Mouse (Mus musculus): ENCODE measurements around the gene Usp6nl. TPM values are rescaled to one million over a fixed set of nuclear protein-coding genes. Genes with fewer than 3 reads are reported as not detected.
A peak's percentile ranks its signal among the peaks of the same experiment; 100 is the strongest.

Usp6nl gene
- polyA plus RNA-seq, 1 experiment from 2014 or later: 2.7 TPM

- ATAC-seq (ENCODE audit: low read depth): no peak
- Histone ChIP-seq H3K4me3 (ENCODE audit: low read depth, low read length) (no peak overlapping the region), H3K27me3 (ENCODE audit: control insufficient read depth, insufficient read depth, low read depth, low read length) (no peaks in the 10 kb centered on the region), H3K4me2 (ENCODE audit: low read depth, low read length) (peak overlapping the region; percentile 11; the same call in 1 of the 2 replicates), H3K9me3 (replicated peaks; ENCODE audit: control insufficient read depth, low read length) (no peaks in the 10 kb centered on the region), H3K27ac (ENCODE audit: low read length) (no peak overlapping the region), H3K4me1 (ENCODE audit: control insufficient read depth, low read depth, low read length) (peaks cover 14% of the 10 kb centered on the region), H3K9ac (ENCODE audit: low read depth, low read length) (no peak overlapping the region), H3K36me3 (ENCODE audit: control insufficient read depth, insufficient read depth) (no peaks in the 10 kb centered on the region)
- 47% methylated on average over 7 of the region's 7 CpGs for WGBS (ENCODE audit: insufficient replicate concordance)
Observed at GRCm38 (mm10) chr2:6395851-6396625, 73.6 kb downstream of the Usp6nl start.

GRCm38 (mm10) chr2:6396626-6397146 lies 74.2 kb downstream of the Usp6nl start:
- H3K4me1 ChIP-seq (ENCODE audit: control insufficient read depth, low read depth, low read length): peaks cover 14% of the 10 kb centered on the region
- H3K9me3 ChIP-seq (replicated peaks; ENCODE audit: control insufficient read depth, low read length): no peaks in the 10 kb centered on the region
- H3K36me3 ChIP-seq (ENCODE audit: control insufficient read depth, insufficient read depth): no peaks in the 10 kb centered on the region
- 41% methylated on average over 1 of the region's 1 CpGs for WGBS (ENCODE audit: insufficient replicate concordance)
- no peaks in the 10 kb centered on the region for H3K27me3 ChIP-seq (ENCODE audit: control insufficient read depth, insufficient read depth, low read depth, low read length)
- H3K9ac ChIP-seq (ENCODE audit: low read depth, low read length): no peak overlapping the region
- no peak for ATAC-seq (ENCODE audit: low read depth)
- no peak overlapping the region for H3K4me2 ChIP-seq (ENCODE audit: low read depth, low read length)
- no peak overlapping the region for H3K27ac ChIP-seq (ENCODE audit: low read length)
- no peak overlapping the region for H3K4me3 ChIP-seq (ENCODE audit: low read depth, low read length)

- Histone ChIP-seq H3K4me3 (ENCODE audit: low read depth, low read length) (no peak overlapping the region), H3K36me3 (ENCODE audit: control insufficient read depth, insufficient read depth) (no peaks in the 10 kb centered on the region), H3K4me1 (ENCODE audit: control insufficient read depth, low read depth, low read length) (peaks cover 14% of the 10 kb centered on the region), H3K9ac (ENCODE audit: low read depth, low read length) (no peak overlapping the region), H3K9me3 (replicated peaks; ENCODE audit: control insufficient read depth, low read length) (no peaks in the 10 kb centered on the region), H3K27me3 (ENCODE audit: control insufficient read depth, insufficient read depth, low read depth, low read length) (no peaks in the 10 kb centered on the region), H3K4me2 (ENCODE audit: low read depth, low read length) (no peak overlapping the region), H3K27ac (ENCODE audit: low read length) (no peak overlapping the region)
- no peak for ATAC-seq (ENCODE audit: low read depth)
- 54% methylated on average over 3 of the region's 3 CpGs for WGBS (ENCODE audit: insufficient replicate concordance)
Observed at GRCm38 (mm10) chr2:6397166-6397565, 74.7 kb downstream of the Usp6nl start.

- Histone ChIP-seq H3K9me3 (replicated peaks; ENCODE audit: control insufficient read depth, low read length) (no peaks in the 10 kb centered on the region), H3K4me3 (ENCODE audit: low read depth, low read length) (no peak overlapping the region), H3K27me3 (ENCODE audit: control insufficient read depth, insufficient read depth, low read depth, low read length) (no peaks in the 10 kb centered on the region), H3K36me3 (ENCODE audit: control insufficient read depth, insufficient read depth) (no peaks in the 10 kb centered on the region), H3K9ac (ENCODE audit: low read depth, low read length) (no peak overlapping the region), H3K4me1 (ENCODE audit: control insufficient read depth, low read depth, low read length) (peaks cover 18% of the 10 kb centered on the region), H3K27ac (ENCODE audit: low read length) (no peak overlapping the region), H3K4me2 (ENCODE audit: low read depth, low read length) (no peak overlapping the region)
- ATAC-seq (ENCODE audit: low read depth): no peak
- 75% methylated on average over 6 of the region's 6 CpGs for WGBS (ENCODE audit: insufficient replicate concordance)
Observed at GRCm38 (mm10) chr2:6398826-6399225, 76.4 kb downstream of the Usp6nl start.

- no peak overlapping the region for H3K9ac ChIP-seq (ENCODE audit: low read depth, low read length)
- peaks cover 21% of the 10 kb centered on the region for H3K4me1 ChIP-seq (ENCODE audit: control insufficient read depth, low read depth, low read length)
- H3K9me3 ChIP-seq (replicated peaks; ENCODE audit: control insufficient read depth, low read length): no peaks in the 10 kb centered on the region
- 75% methylated on average over 10 of the region's 10 CpGs for WGBS (ENCODE audit: insufficient replicate concordance)
- no peak overlapping the region for H3K4me3 ChIP-seq (ENCODE audit: low read depth, low read length)
- ATAC-seq (ENCODE audit: low read depth): no peak
- H3K27ac ChIP-seq (ENCODE audit: low read length): no peak overlapping the region
- no peak overlapping the region for H3K4me2 ChIP-seq (ENCODE audit: low read depth, low read length)
- no peaks in the 10 kb centered on the region for H3K27me3 ChIP-seq (ENCODE audit: control insufficient read depth, insufficient read depth, low read depth, low read length)
- no peaks in the 10 kb centered on the region for H3K36me3 ChIP-seq (ENCODE audit: control insufficient read depth, insufficient read depth)
Observed at GRCm38 (mm10) chr2:6401039-6401438, 78.6 kb downstream of the Usp6nl start.

GRCm38 (mm10) chr2:6403375-6403774 lies 80.9 kb downstream of the Usp6nl start:
- no peak overlapping the region for H3K9ac ChIP-seq (ENCODE audit: low read depth, low read length)
- H3K27ac ChIP-seq (ENCODE audit: low read length): no peak overlapping the region
- H3K4me3 ChIP-seq (ENCODE audit: low read depth, low read length): no peak overlapping the region
- no peaks in the 10 kb centered on the region for H3K27me3 ChIP-seq (ENCODE audit: control insufficient read depth, insufficient read depth, low read depth, low read length)
- H3K4me2 ChIP-seq (ENCODE audit: low read depth, low read length): no peak overlapping the region
- H3K36me3 ChIP-seq (ENCODE audit: control insufficient read depth, insufficient read depth): no peaks in the 10 kb centered on the region
- peak; percentile 58 for ATAC-seq (ENCODE audit: low read depth)
- WGBS (ENCODE audit: insufficient replicate concordance): 39% methylated on average over 11 of the region's 11 CpGs
- peaks cover 15% of the 10 kb centered on the region for H3K4me1 ChIP-seq (ENCODE audit: control insufficient read depth, low read depth, low read length)
- H3K9me3 ChIP-seq (replicated peaks; ENCODE audit: control insufficient read depth, low read length): no peaks in the 10 kb centered on the region

- no peaks in the 10 kb centered on the region for H3K9me3 ChIP-seq (replicated peaks; ENCODE audit: control insufficient read depth, low read length)
- no peak for ATAC-seq (ENCODE audit: low read depth)
- no peaks in the 10 kb centered on the region for H3K27me3 ChIP-seq (ENCODE audit: control insufficient read depth, insufficient read depth, low read depth, low read length)
- H3K4me2 ChIP-seq (ENCODE audit: low read depth, low read length): no peak overlapping the region
- H3K9ac ChIP-seq (ENCODE audit: low read depth, low read length): no peak overlapping the region
- WGBS (ENCODE audit: insufficient replicate concordance): 53% methylated on average over 3 of the region's 3 CpGs
- H3K4me3 ChIP-seq (ENCODE audit: low read depth, low read length): no peak overlapping the region
- peaks cover 15% of the 10 kb centered on the region for H3K4me1 ChIP-seq (ENCODE audit: control insufficient read depth, low read depth, low read length)
- no peak overlapping the region for H3K27ac ChIP-seq (ENCODE audit: low read length)
- H3K36me3 ChIP-seq (ENCODE audit: control insufficient read depth, insufficient read depth): no peaks in the 10 kb centered on the region
Observed at GRCm38 (mm10) chr2:6403991-6404390, 81.5 kb downstream of the Usp6nl start.

GRCm38 (mm10) chr2:6404627-6405026 lies 82.2 kb downstream of the Usp6nl start:
- no peak overlapping the region for H3K9ac ChIP-seq (ENCODE audit: low read depth, low read length)
- no peaks in the 10 kb centered on the region for H3K36me3 ChIP-seq (ENCODE audit: control insufficient read depth, insufficient read depth)
- ATAC-seq (ENCODE audit: low read depth): no peak
- H3K27ac ChIP-seq (ENCODE audit: low read length): no peak overlapping the region
- H3K4me2 ChIP-seq (ENCODE audit: low read depth, low read length): no peak overlapping the region
- no peak overlapping the region for H3K4me3 ChIP-seq (ENCODE audit: low read depth, low read length)
- H3K9me3 ChIP-seq (replicated peaks; ENCODE audit: control insufficient read depth, low read length): no peaks in the 10 kb centered on the region
- WGBS (ENCODE audit: insufficient replicate concordance): 41% methylated on average over 7 of the region's 7 CpGs
- no peaks in the 10 kb centered on the region for H3K27me3 ChIP-seq (ENCODE audit: control insufficient read depth, insufficient read depth, low read depth, low read length)
- H3K4me1 ChIP-seq (ENCODE audit: control insufficient read depth, low read depth, low read length): peaks cover 15% of the 10 kb centered on the region

Measured in liver, embryonic 16.5 days (tissue).